Mouse (Mus musculus): ENCODE measurements around the gene Svopl.

Gene Svopl

DNA sequence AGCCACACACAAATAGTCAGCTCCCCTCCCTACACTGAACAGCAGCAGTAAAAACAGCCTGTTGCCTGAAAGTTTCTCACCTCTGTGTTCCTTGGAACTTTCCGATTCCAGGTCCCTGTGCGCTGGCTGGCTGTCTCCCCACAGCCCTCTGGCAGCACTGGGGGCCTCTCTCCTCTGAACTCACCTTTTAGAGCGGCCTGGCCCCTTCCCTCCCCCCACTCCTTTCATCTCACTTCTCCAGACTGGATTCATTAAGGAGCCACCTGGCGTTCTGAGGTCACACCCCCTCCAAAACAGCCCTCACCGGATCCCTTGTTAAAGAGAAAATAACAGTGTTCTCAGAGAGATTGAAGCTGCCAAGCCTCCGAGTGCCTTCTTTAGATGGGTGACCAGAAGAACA lies at the start of gene Svopl:
Gene Svopl, minus strand, starts transcription at position 159 of the 400 bp plus-strand sequence.
- WGBS, result 52% methylated on average over 6 of the region's 6 CpGs

DNA sequence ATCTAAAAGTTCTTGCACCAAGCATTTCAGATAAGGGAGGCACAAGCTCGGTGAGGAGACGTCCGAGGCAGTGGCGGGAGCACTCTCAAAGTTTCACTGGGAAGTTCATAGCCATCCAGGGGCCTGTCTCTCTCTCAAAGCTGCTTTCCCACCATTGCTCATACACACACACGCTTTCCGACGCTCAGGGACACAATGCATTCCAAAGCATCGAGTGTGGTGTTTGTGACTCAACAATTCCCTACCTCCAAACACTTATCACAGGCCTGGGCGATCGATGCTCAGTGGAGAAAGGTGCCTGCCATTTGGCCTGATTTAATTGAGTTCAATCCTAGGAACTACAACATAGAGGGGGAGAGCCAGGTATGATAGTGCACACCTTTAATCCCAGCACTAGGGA lies 47.9 kb upstream of the Svopl start:
- 94% methylated on average over 10 of the region's 10 CpGs for WGBS

DNA sequence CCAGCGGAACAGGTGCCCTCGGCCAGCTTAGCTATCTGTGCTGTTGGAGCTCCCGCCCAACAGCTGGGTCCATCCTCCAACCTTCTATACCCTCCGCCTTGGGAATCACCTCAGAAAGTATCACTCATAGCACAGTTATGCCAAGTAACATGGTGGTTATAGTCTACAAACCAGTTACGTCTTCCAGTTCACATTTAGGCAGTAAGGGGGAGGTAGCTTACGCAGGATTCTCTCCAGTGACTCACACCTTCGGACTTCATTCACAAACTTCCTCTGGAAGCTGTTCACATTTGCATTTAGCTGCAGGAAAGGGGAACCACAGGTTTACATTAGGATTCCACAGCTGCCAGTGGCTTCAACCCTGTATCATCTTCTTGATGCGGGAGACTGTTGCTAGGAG lies 45.7 kb upstream of the Svopl start:
- WGBS, result 82% methylated on average over 8 of the region's 8 CpGs

DNA sequence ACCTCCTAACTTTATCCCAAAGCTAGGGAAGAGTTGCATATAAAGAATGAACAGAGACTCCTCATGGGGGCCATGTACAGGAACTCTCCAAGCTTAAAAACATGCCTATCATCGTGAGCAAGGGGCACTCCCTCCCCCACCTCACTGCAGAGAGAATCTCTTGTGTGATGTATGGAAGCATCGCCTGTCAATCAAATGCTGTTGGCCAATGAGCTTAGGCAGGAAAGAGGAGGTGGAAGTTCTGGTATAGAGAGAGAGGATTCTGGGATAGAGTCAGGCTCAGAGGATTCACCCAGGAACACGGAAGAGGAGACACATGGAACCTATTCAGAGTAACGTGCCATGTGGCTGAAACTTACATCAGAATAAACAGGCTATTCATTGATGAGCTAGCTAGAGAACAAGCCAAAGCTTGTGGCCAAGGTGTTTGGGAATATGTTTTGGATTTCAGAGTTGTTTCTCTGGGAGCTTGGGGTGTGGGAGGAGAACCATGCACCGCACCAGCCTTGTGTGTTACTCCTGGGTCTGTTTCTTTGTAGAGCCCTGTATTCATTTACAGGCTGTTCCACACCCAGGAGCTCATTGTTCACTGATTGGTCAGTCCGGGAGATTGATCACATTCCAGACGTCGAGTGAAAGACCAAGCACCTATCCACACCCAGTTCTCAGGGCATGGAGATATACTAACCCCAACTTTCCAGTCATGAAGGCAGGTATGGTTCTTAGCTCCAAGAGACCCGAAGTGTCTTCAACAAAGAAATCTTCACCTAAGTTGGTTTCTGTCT lies 40.6 kb upstream of the Svopl start:
- WGBS, result 81% methylated on average over 9 of the region's 9 CpGs

DNA sequence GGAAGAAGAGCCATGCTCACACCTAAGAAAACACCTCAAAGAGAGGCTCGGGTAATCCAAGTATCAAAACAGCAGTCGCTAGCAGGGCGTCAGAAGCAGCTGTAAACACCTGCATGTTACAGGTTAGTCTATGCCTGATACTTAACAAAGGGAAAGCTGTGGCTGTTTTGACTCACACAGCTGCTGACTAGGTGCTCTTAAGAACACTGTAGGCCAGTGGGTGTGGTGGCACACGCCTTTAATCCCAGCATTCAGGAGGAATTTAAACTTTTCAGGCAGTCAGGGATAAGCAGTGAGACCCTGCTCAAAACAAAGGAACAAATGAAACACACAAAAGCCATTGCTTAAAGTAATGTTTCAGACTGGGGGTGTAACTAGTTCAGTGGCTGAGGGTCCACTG lies 36.4 kb upstream of the Svopl start:
- WGBS, result 66% methylated on average over 4 of the region's 4 CpGs

DNA sequence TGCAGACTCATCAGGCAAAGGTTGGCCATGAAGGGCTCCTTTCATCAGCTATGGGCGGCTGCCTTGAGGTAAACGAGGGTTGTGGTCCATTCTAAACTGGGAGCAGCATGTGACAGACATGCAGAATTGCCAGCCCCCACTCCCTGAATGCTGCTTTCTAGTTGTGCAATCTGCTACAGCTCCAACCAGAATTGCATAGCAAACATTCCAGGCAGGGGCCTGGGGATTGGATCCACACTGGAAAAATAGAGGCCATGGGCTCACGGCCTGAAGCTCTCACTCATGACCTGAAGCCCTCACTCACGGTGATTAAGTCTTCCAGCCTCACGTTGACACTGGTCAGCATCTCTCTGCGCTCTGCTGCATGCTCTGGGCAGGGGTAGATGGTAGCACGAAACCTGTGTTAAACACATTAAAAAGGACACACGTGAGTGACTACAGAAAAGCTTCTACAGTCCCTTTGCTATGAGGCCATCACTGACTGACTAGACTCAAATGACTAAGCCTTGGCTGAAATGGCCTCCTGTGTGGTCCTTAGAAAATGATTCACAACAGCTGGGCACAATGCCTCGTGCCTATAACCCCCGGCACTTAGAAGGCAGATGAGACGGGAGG lies 35.0 kb upstream of the Svopl start:
- WGBS, result 79% methylated on average over 11 of the region's 11 CpGs

DNA sequence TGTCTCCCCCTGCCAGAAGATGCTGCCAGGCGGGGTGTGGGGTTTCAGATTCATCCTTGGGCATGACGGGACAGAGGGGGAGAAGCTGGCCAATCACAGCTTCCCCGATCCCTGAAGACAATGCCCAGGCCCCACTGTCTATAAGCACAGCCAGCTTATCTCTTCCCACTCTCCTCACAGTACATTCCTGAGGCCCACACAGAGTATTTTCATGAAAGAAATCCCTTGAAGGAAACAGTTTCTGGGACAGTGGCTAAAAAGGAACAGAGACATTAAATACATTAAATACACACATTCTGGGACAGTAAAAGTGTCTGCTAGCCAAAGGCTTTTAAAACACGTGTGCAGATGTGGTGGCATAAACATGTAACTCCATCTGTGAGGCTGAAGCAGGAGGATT lies 33.6 kb upstream of the Svopl start:
- 59% methylated on average over 4 of the region's 4 CpGs for WGBS

DNA sequence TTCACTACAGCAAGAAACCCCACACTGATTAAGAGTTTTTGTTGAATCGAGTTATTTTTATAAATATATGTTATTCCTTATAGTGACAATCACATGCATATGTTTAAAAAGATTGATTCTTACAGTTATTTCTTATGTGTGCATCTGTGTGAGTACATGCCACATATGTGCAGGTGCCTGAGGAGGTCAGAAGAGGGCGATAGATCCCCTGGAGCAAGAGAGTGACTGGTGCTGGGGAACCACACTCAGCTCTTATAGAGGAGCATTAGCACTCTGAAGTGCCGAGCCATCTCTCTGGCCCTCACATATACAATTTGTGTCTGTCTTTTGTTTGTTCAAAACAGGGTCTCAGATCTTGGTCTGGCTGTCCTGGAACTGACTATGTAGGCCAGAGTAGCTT lies 26.8 kb upstream of the Svopl start:
- 96% methylated on average over 3 of the region's 3 CpGs for WGBS

DNA sequence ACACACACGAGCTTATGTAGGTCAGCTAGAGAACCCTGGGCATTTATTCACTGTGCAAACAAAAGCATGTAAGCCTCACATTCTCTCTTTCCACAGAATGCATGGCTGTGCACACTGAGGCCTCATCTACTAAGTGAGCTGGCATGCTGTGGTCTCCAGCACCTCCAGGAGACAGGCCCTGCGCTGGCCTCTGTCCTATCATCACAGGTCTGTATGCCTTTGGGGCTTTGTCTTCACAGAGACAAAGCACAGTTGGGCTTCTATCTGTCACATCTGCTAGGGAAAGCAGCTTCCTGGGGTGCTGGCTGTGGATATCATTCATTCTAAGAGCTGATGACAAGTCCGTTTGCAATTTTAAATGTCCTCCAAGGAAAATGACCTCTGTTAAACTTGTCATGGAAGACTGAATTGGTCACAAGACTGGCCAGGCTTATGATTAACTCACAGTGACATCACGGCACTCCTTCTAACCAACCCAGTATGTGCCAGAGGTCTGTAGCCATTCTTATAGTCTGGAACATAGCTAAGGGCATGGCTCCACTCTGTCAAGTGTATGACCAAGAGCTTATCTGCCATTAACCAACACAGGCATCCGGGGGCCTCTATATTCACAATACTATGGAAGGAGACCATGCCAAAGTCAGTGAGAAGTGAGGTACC lies 25.5 kb upstream of the Svopl start:
- WGBS, result 80% methylated on average over 5 of the region's 5 CpGs

DNA sequence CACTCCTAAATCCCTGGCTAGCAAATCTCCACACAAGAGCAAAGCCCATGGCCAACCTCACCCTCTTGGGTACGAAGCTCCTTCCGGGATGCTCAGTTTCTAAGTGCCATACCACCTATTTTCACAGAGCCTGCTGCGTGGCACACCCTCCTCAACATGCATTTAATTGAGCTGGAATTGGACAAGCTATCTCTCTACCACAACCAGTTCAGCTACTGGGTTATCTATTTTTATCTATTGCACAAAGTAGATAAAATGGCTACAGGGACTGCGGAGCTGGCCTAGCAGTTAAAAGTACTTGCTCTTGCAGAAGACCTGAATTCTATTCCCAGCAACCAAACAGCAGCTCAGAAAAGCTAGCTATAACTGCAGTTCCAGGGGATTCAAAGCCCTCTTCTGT lies 24.5 kb upstream of the Svopl start:
- WGBS, result 81% methylated on average over 4 of the region's 4 CpGs

DNA sequence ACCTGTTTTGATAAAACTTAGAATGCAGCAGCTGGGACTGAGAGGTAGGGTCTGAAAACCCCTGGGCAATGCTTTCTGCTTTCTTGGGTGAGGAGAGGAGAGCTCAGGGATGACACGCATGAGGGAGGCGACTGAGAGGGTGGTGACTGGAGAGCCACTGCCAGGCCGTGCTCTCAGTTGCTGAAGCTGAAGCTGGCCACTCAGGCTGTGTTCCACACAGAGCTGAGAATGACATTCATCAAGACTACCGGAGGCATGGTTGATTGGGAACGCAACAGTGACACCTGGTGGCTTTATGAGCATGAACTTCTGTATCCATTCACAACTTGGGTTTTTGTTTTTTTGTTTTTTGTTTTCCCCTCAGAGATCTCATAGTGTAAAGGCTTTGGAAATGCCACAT lies 19.4 kb upstream of the Svopl start:
- 1% methylated on average over 5 of the region's 5 CpGs for WGBS

DNA sequence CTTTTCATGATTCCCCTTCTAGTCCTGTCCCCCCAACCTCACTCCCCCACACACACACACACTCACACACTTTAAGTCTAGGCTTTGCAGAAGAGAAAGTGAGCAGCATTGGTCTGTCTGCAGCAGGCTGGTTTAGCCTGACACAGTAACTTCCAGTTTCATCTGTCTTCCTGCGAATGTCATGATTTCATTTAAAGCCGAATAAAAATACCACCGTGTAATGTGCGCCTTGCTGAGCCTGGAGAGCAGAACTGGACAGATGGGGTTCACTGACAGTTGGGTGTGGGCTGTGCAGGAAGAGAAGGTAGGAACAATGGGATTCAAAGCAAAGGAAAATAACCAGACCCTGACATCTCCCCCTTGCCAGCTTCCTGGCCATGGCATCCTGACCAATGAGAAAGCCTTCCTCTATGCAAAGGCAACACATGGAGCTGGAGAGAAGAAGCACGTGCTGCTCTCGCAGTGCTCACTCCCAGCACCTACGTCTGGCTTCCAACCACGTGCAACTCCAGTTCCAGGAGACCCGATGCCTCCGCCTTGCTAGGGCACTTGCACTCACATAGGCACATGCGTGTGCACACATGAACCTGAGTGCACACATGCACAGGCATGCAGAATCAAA lies 18.8 kb upstream of the Svopl start:
- 20% methylated on average over 11 of the region's 11 CpGs for WGBS

DNA sequence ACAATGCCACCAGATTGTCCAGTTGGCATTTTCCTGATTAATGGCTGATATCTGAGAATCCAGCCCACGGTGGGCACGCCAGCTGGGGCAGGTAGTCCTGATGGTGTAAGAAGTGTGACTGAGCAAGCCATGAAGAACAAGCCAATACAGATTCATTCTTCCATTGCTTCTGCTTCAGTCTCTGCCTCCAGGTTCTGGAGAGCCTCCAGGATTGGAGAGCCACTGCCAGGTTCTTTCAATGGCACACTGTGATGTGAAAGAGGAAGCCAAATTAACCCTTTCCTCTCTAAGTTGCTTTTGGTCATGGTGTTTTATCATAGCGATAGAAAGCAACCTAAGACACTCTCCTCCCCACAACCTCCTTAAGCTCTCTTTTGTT lies 18.3 kb upstream of the Svopl start:
- WGBS, result 23% methylated on average over 3 of the region's 3 CpGs

DNA sequence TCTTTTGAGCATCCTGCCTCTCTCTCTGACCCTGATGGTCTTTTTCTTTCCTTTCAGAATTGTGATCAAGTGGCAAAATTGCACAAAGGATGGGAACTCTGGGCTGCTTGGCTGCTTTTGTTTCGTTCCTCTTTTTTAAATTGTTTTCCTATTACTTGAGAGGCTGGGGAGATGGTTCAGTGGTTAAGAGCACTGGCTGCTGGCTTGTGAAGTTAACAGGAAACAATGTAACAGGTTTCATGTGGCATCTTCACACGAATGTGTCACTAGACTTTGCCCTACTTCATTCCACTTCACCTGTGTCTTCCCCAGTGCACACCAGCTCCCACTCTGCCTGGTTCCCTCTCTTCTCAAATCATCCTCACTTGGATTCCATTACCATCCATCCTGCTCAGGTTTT lies 17.8 kb upstream of the Svopl start:
- 60% methylated on average over 2 of the region's 2 CpGs for WGBS

DNA sequence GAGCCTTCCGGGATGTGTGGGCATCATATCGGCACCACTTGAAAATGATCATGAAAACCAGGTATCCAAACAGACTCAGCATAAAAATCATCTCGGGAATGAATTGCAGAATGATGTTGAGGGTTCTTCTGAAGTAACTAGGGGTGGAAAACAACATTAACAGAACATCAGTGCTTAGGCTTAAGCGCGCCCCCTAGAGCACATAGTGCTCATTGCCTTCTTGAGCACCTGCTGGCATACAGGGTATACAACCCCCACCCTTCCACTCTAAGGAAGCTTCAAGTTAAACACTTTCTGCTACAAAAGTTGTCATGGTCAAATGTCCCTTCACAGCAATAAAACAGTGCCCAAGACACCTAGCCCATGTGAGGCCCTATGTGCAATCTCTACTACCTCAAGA lies 12.0 kb upstream of the Svopl start:
- WGBS, result 58% methylated on average over 5 of the region's 5 CpGs

DNA sequence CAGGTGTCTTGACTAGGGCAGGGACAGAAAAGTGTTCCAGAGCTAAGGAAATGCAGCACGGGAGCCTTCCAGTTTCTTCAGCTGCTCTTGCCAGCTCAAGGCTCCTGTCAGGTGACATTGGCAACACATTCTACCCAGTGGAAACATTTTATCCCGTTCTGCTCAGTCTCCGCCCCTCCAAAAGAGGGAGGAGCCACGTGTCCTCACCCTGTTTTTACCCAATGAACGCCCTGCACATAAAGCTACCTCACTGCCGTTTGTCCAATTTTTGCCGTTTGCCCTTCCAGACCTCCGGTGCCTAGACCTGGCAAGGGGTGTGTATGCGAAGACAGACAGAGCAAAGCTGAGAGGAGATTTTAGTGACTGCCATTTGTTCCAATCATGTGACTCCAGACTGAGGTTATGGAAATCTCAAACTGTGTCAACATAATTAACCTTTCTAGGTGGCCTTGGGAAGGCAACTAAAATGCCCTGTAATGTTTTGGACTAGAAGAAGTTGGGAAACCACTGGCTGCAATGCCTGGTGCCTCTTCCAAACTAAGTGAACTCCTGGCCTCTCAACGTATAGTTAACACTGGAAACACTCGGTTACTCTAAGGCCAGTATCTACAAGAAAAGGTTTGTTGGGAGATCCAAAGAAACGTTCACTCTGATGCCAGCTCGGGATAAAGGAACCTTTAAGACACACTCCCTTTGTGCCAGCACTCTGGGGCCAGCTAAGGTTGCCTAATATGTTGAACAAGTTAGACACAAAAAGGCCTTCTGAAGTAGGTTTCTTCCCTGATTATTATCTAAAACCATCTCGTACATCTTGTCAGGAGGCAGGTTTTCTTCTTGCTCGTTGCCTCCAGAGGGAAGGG lies 8.9 kb upstream of the Svopl start:
- 77% methylated on average over 15 of the region's 15 CpGs for WGBS

DNA sequence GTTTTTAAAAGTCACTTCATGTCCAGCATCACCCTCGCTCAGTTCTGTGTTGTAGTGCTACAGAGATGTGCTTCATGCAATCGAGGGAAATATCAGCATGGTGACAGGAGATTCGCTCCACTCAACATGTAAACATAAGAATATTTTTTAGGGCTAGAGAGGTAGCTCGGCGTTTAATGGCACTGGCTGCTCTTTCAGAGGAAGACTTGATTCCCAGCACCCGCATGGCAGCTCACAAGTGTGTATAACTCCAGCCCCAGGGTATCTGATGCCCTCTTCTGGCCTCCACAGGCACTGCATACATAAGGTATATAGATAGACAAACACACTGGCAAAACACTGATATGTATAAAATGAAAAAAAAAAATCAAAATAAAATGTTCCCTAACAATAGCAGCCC lies 2.8 kb upstream of the Svopl start:
- WGBS, result 94% methylated on average over 6 of the region's 6 CpGs

DNA sequence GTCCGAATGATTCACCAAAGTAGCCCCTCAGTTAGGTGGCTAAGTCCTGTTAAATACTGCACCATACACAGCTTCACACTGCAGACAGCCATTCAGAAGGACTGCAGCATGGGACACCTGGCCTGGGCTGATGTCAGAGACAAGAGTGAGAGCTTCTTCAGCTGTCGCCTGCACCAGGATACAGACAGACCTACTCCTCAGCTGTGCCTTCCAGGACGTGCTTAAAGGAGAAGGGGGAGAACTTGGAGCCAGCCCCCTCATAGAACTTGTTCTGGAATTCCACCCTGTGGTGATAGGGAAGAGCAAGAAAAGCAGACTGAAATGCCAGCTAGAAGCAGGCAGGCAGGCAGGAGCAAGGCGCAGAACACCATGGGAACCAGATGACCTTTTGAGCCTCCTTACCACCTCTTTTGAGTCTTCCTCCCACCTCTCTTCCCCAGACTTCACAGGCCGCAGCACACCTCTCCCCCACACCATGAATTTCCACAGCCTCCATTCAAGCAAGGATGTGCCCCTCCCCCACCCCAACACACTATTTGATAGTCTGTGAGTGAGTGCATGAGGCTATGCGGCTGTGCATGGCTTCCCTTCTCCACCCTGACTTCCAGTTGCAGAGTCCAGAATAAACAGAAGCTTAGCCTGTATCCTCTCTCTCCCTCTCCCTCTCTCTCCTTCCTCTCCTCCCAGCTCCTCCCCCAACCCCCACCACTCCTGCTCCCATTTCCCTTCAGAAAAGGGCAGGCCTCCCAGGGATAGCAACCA lies 2.2 kb upstream of the Svopl start:
- 51% methylated on average over 6 of the region's 6 CpGs for WGBS

DNA sequence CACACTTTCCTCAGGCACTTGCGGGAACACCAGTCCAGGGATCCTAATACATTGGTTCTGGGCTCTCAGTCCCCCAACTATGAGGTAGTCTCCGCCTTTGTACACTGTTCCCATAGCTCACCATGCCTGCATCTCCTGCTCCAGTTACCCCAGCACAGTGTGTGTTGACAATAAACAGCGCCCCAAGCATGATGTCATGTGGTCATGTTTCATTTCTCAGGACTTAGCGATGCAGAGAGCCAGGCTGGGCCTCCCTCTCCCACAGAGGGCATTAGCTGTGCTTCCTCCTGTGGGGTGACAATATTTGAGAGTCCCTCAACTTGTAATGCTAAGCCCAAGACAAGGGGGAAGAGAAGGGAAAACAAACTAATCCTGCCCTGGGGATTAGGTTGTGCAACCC lies 1.2 kb upstream of the Svopl start:
- 83% methylated on average over 4 of the region's 4 CpGs for WGBS

DNA sequence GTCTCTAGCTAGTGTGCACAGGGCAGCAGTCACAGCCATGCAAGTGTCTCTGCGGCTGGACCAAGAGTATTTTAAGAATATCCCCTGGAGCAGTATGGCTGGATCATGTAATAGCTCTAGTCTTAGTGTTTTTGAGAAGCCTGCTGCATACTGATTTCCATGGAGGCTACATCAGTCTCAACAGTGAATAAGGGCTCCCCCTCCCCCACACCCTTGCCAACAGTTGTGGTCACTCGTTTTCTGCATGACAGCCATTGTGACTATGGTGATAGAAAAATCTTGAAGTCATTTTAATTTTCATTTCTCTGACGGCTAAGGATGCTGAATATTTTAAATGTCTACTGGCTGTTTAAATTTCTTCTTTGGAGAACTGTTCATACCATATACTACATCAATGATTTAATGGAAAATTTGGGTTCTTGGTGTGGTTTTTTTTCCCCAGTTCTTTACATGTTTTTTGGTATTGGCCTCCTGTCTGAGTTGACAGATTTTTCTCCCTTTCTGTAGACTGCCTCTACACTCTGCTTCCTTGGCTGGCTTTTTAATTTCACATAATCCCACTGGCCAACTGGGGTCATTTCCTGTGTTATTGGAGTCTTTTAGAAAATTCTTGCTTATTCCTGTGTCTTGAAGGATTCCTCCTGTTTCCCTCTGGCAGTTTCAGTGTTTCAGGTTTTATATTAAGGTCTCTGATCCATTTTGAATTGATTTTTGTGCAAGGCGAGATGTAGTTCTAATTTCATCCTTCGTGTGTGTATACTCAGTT lies 13.8 kb downstream of the Svopl start:
- 58% methylated on average over 5 of the region's 5 CpGs for WGBS

All from cerebral cortex, adult 2 months (tissue).